Comparison of ENCODE assay signal across 8 mouse cellular contexts in genomic region chr4:148356654-148357053, GRCm38 (mm10).
DNase-seq lines count a peak whose midpoint lies in the region.

No protein-coding gene starts in this region.

- peak; percentile 7 for DNase-seq in adrenal gland, postnatal 25 days
- DNase-seq in adrenal gland, postnatal 10 days = no peak
- peak; percentile 34 for DNase-seq in right cerebral cortex, adult 18-20 months
- DNase-seq in right cerebral cortex, postnatal 25 days = no peak
- DNase-seq in layer of hippocampus, postnatal 36 days = peak; percentile 12 to 29
- DNase-seq in right cerebral cortex, postnatal 14 days = peak; percentile 26
- DNase-seq in kidney, postnatal 36 days = no peak
- no peak for DNase-seq in urinary bladder, postnatal 14 days (ENCODE audit: low spot score)

Comparison
In these comparisons a context has a peak if more than half of its experiments do, and no peak if none do; other contexts are left out.
1. DNase-seq: peak in adrenal gland, postnatal 25 days (single experiment), right cerebral cortex, adult 18-20 months (single experiment), layer of hippocampus, postnatal 36 days (2 of 2) and right cerebral cortex, postnatal 14 days (single experiment); none in adrenal gland, postnatal 10 days (single experiment), right cerebral cortex, postnatal 25 days (single experiment), kidney, postnatal 36 days (0 of 2) and urinary bladder, postnatal 14 days (single experiment).